Mouse (Mus musculus): Measurements from ENCODE around the gene 9230102O04Rik. TPM values are rescaled to one million over a fixed set of nuclear protein-coding genes. Genes with fewer than 3 reads are reported as not detected.

9230102O04Rik gene
- polyA plus RNA-seq, 1 experiment from 2014 or later: 0.69 TPM

DNA sequence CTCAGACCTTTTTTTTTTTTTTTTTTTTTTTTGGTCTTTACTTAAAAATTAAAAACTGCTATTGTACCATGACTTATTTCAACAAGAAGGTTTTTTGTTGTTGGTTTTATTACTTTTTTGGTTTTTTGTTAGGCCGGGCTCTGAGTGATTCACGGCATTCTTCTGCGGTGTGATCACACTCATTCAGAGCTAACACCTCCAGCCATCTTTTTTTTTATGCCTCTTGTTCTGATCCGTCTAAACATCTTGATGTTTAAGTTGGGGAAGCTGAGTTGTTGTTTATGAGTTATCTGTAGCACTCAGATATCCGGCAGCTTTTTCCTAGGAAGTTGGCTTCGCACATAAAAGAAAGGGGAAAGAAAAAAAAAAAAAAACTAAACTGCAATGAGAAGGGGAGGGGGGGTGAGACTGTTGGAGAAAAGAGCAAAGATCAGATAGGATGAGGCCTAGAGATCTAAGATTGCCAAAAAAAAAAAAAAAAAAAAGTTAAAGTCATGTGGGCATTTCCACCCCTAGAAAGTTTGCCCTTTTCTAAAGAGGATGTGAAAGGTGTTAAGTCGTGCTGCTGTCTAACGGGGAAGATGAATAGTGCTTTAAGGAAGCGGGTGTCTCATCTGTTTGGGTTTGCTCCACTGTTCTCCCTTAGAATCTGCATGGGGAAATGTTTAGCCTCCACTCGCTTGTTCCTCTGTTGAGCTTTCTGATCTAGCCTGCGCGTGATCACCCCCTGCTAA lies 22.1 kb downstream of the 9230102O04Rik start:
- H3K9me3 ChIP-seq: no peaks in the 10 kb centered on the region
- H3K9ac ChIP-seq: no peak overlapping the region
- no peak overlapping the region for H3K4me2 ChIP-seq
- H3K27me3 ChIP-seq: peaks cover 31% of the 10 kb centered on the region
- H3K4me3 ChIP-seq: no peak overlapping the region
- no peak for ATAC-seq (ENCODE audit: low FRiP score, low read depth)
- H3K4me1 ChIP-seq (replicated peaks): no peaks in the 10 kb centered on the region
- H3K36me3 ChIP-seq: no peaks in the 10 kb centered on the region
- no peak overlapping the region for H3K27ac ChIP-seq (replicated peaks)
- 75% methylated on average over 12 of the region's 12 CpGs for WGBS

DNA sequence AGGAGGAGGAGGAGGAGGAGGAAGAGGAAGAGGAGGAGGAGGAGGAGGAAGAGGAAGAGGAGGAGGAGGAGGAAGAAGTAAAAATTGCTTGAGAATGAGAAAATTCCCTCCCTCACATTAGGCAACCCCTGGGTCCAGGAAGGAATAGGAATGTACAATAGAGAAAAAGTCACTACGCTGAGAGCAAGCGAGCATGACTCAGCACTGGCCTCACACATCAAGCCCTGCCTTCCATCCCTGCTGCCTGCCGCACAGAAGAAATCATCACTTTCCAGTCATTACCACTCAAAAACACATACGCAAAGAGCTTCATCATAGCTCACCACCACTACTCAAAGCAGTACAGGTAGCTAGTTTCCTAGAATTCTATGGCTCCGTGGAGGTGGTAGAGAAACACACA lies 28.6 kb downstream of the 9230102O04Rik start:
- no peaks in the 10 kb centered on the region for H3K36me3 ChIP-seq
- no peak overlapping the region for H3K9ac ChIP-seq
- no peak overlapping the region for H3K27ac ChIP-seq (replicated peaks)
- WGBS: 84% methylated on average over 5 of the region's 5 CpGs
- no peak for ATAC-seq (ENCODE audit: low FRiP score, low read depth)
- H3K4me3 ChIP-seq: no peak overlapping the region
- H3K4me2 ChIP-seq: no peak overlapping the region
- no peaks in the 10 kb centered on the region for H3K4me1 ChIP-seq (replicated peaks)
- H3K27me3 ChIP-seq: no peaks in the 10 kb centered on the region
- no peaks in the 10 kb centered on the region for H3K9me3 ChIP-seq

- Histone ChIP-seq H3K4me3 (no peak overlapping the region), H3K36me3 (no peaks in the 10 kb centered on the region), H3K4me1 (replicated peaks) (peaks cover 8% of the 10 kb centered on the region; the same call in 1 of the 2 replicates), H3K27ac (replicated peaks) (no peak overlapping the region), H3K9ac (no peak overlapping the region), H3K27me3 (no peaks in the 10 kb centered on the region), H3K4me2 (no peak overlapping the region), H3K9me3 (no peaks in the 10 kb centered on the region)
- WGBS: 38% methylated on average over 4 of the region's 4 CpGs
- no peak for ATAC-seq (ENCODE audit: low FRiP score, low read depth)
Observed at GRCm38 (mm10) chr2:9855861-9856260, 33.5 kb downstream of the 9230102O04Rik start.

DNA sequence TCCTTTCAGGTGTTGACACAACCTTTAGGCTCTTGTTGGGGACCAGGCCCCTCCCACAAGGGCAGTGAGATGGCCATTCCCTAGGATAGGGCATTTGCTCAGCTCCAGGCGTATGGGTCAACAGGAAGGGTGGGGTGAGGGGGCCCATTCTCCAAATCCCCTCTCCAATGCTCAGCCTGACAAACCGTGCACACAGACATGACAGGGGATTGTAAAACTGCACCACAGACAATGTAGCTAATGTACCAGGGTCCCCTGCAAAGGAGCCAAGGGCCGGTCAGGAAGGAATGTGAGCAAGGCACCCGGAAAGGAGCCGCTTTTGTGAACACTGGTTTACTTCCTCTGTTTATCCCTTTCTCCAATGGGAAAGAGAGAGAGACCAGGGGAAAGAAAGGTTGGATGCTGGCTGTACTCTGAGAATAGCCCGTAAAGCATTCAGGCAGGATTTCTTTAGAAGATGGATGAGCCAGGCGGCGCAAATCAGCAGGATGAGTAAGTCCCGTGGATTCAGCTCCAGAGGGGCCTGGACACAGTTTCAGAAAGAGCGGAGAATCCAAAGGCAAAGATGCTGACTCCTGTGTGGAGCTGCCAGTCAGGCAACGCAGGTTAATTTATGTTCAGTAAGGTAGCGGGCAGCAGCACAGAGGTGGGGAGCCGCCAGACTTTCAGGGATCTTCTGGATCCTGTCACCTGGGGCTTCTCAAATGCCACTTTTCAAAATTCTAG lies 36.3 kb downstream of the 9230102O04Rik start:
- ATAC-seq (ENCODE audit: low FRiP score, low read depth): peak; percentile 48
- H3K4me3 ChIP-seq: no peak overlapping the region
- peak overlapping the region; percentile 11 for H3K4me2 ChIP-seq
- H3K4me1 ChIP-seq (replicated peaks): peaks cover 8% of the 10 kb centered on the region; the same call in 1 of the 2 replicates
- no peaks in the 10 kb centered on the region for H3K9me3 ChIP-seq
- WGBS: 28% methylated on average over 13 of the region's 13 CpGs
- H3K27me3 ChIP-seq: no peaks in the 10 kb centered on the region
- H3K9ac ChIP-seq: no peak overlapping the region
- H3K36me3 ChIP-seq: no peaks in the 10 kb centered on the region
- no peak overlapping the region for H3K27ac ChIP-seq (replicated peaks)

- WGBS: 40% methylated on average over 7 of the region's 7 CpGs
- Histone ChIP-seq H3K36me3 (no peaks in the 10 kb centered on the region), H3K9ac (no peak overlapping the region), H3K4me1 (replicated peaks) (no peaks in the 10 kb centered on the region), H3K4me3 (no peak overlapping the region), H3K27ac (replicated peaks) (no peak overlapping the region), H3K27me3 (no peaks in the 10 kb centered on the region), H3K4me2 (no peak overlapping the region), H3K9me3 (no peaks in the 10 kb centered on the region)
- ATAC-seq (ENCODE audit: low FRiP score, low read depth): peak; percentile 61
Observed at GRCm38 (mm10) chr2:9835195-9835594, 54.1 kb downstream of the 9230102O04Rik start.

- H3K9me3 ChIP-seq: no peaks in the 10 kb centered on the region
- no peaks in the 10 kb centered on the region for H3K27me3 ChIP-seq
- H3K4me3 ChIP-seq: no peak overlapping the region
- no peak overlapping the region for H3K27ac ChIP-seq (replicated peaks)
- no peak overlapping the region for H3K4me2 ChIP-seq
- H3K36me3 ChIP-seq: no peaks in the 10 kb centered on the region
- no peak for ATAC-seq (ENCODE audit: low FRiP score, low read depth)
- no peak overlapping the region for H3K9ac ChIP-seq
- 89% methylated on average over 7 of the region's 7 CpGs for WGBS
- H3K4me1 ChIP-seq (replicated peaks): no peaks in the 10 kb centered on the region
Observed at GRCm38 (mm10) chr2:9833712-9834111, 55.6 kb downstream of the 9230102O04Rik start.

Other genes starting within 250 kb of the 9230102O04Rik start
- 0.45 and 0.48 TPM in 2 replicates for gene 4930412O13Rik, start 8.3 kb downstream of the 9230102O04Rik start, polyA plus RNA-seq (2015; fragmentation: Nextera tagmentation; extraction: Ambion mirVana)
- 28.8 and 32.3 TPM in 2 replicates for gene Gata3, start 494 bp upstream of the 9230102O04Rik start, polyA plus RNA-seq (2015; fragmentation: Nextera tagmentation; extraction: Ambion mirVana)
- gene Taf3, start 159.1 kb upstream of the 9230102O04Rik start, polyA plus RNA-seq (2015; fragmentation: Nextera tagmentation; extraction: Ambion mirVana): 12.4 and 13.3 TPM in 2 replicates
- 565 and 586 TPM in 2 replicates for gene Atp5c1, start 191.0 kb upstream of the 9230102O04Rik start, polyA plus RNA-seq (2015; fragmentation: Nextera tagmentation; extraction: Ambion mirVana)
- 27.7 and 29.4 TPM in 2 replicates for gene Kin, start 191.1 kb upstream of the 9230102O04Rik start, polyA plus RNA-seq (2015; fragmentation: Nextera tagmentation; extraction: Ambion mirVana)
- gene Itih2, start 241.9 kb upstream of the 9230102O04Rik start, polyA plus RNA-seq (2015; fragmentation: Nextera tagmentation; extraction: Ambion mirVana): 3.4 and 6.4 TPM in 2 replicates

All from hindbrain, embryonic 15.5 days (tissue).